Mouse (Mus musculus) liver, embryonic 11.5 days (tissue): ENCODE measurements at regions not wholly inside any gene's neighbourhood (a gene's known extent, or its start where the extent isn't known, plus 50 kb on each side); places are given as distances from the start of the nearest gene placed in this dataset.

Source experiments
- ATAC-seq: fragments of 200-750 bp; cut with Nextera tagmentation; replicated peaks from 2 replicates; pipeline ENCODE4 v1.8.0; 2017; ENCODE audit warnings: moderate number of reproducible peaks, mild to moderate bottlenecking, moderate TSS enrichment, moderate library complexity; ENCODE audit not compliant: low FRiP score
- DNase-seq: peaks from one replicate; pipeline ENCODE4 v3.0.0-alpha.2; 2017; ENCODE audit warnings: low spot score
- H3K27ac ChIP-seq: fragments of 300-500 bp; sonication (generic); 2 replicates; pipeline ENCODE4 v1.5.1; 2014; ENCODE audit warnings: mild to moderate bottlenecking, low read depth, low read length, control low read depth
- H3K27me3 ChIP-seq: fragments of 300-500 bp; sonication (generic); replicated peaks from 2 replicates; pipeline ENCODE4 v1.6.1; 2014; ENCODE audit warnings: low read length, mixed read lengths; ENCODE audit not compliant: control insufficient read depth, insufficient read depth
- H3K36me3 ChIP-seq: fragments of 300-500 bp; sonication (generic); 2 replicates; pipeline ENCODE4 v1.6.1; 2014; ENCODE audit warnings: mild to moderate bottlenecking, low read length, moderate library complexity, mixed read lengths; ENCODE audit not compliant: control insufficient read depth, insufficient read depth
- H3K4me1 ChIP-seq: fragments of 300-500 bp; sonication (generic); replicated peaks from 2 replicates; pipeline ENCODE4 v1.6.1; 2014; ENCODE audit warnings: low read length, mixed read lengths; ENCODE audit not compliant: control insufficient read depth, insufficient read depth
- H3K4me2 ChIP-seq: fragments of 300-500 bp; sonication (generic); 2 replicates; pipeline ENCODE4 v1.6.1; 2014; ENCODE audit warnings: mild to moderate bottlenecking, control low read depth, moderate library complexity
- H3K4me3 ChIP-seq: fragments of 300-500 bp; sonication (generic); 2 replicates; pipeline ENCODE4 v1.5.1; 2014; ENCODE audit warnings: low read depth, low read length, control low read depth
- H3K9ac ChIP-seq: fragments of 300-500 bp; sonication (generic); 2 replicates; pipeline ENCODE4 v1.6.1; 2014; ENCODE audit warnings: low read depth, low read length, control low read depth
- H3K9me3 ChIP-seq: fragments of 300-500 bp; sonication (generic); 2 replicates; pipeline ENCODE4 v1.6.1; 2016; ENCODE audit warnings: low read length, inconsistent platforms, mixed read lengths; ENCODE audit not compliant: control insufficient read depth
- WGBS: fragments of 180-500 bp; shearing (Covaris S2); extraction: QIAGEN DNeasy Blood & Tissue Kit; methylation state at CpG from one replicate; pipeline ENCODE4 v1.1.7; 2014; 5-methylcytosine and 5-hydroxymethylcytosine counted together

- WGBS: 70% methylated on average over 3 of the region's 3 CpGs
- no peaks in the 10 kb centered on the region for H3K4me1 ChIP-seq
- DNase-seq (no peak), ATAC-seq (no peak)
- H3K9me3 ChIP-seq: no peaks in the 10 kb centered on the region
- no peaks in the 10 kb centered on the region for H3K27me3 ChIP-seq
- H3K27ac ChIP-seq: no peak overlapping the region
- H3K9ac ChIP-seq: no peak overlapping the region
- H3K36me3 ChIP-seq: no peaks in the 10 kb centered on the region
- no peak overlapping the region for H3K4me3 ChIP-seq
- H3K4me2 ChIP-seq: no peak overlapping the region
Observed at GRCm38 (mm10) chr5:54238646-54239167, 240.4 kb downstream of the Stim2 start.

- ATAC-seq (no peak), DNase-seq (no peak)
- no peaks in the 10 kb centered on the region for H3K27me3 ChIP-seq
- H3K9me3 ChIP-seq: no peaks in the 10 kb centered on the region
- no peak overlapping the region for H3K9ac ChIP-seq
- no peaks in the 10 kb centered on the region for H3K36me3 ChIP-seq
- H3K4me1 ChIP-seq: no peaks in the 10 kb centered on the region
- no peak overlapping the region for H3K4me3 ChIP-seq
- H3K27ac ChIP-seq: no peak overlapping the region
- H3K4me2 ChIP-seq: no peak overlapping the region
- WGBS: 78% methylated on average over 3 of the region's 3 CpGs
Observed at GRCm38 (mm10) chr5:54239586-54239985, 241.3 kb downstream of the Stim2 start.

GRCm38 (mm10) chr5:54241169-54241917 lies 243.0 kb downstream of the Stim2 start:
- H3K4me1 ChIP-seq: no peaks in the 10 kb centered on the region
- H3K4me3 ChIP-seq: no peak overlapping the region
- H3K27ac ChIP-seq: no peak overlapping the region
- no peak overlapping the region for H3K9ac ChIP-seq
- WGBS: 41% methylated on average over 20 of the region's 20 CpGs
- H3K36me3 ChIP-seq: no peaks in the 10 kb centered on the region
- H3K9me3 ChIP-seq: no peaks in the 10 kb centered on the region
- DNase-seq (no peak), ATAC-seq (no peak)
- H3K27me3 ChIP-seq: no peaks in the 10 kb centered on the region
- H3K4me2 ChIP-seq: peak overlapping the region; percentile 14; the same call in 1 of the 2 replicates

GRCm38 (mm10) chr5:54242126-54242525 lies 243.8 kb downstream of the Stim2 start:
- 84% methylated on average over 4 of the region's 4 CpGs for WGBS
- no peaks in the 10 kb centered on the region for H3K27me3 ChIP-seq
- no peaks in the 10 kb centered on the region for H3K36me3 ChIP-seq
- H3K9me3 ChIP-seq: no peaks in the 10 kb centered on the region
- H3K27ac ChIP-seq: no peak overlapping the region
- DNase-seq (no peak), ATAC-seq (no peak)
- H3K4me1 ChIP-seq: no peaks in the 10 kb centered on the region
- H3K4me3 ChIP-seq: no peak overlapping the region
- no peak overlapping the region for H3K4me2 ChIP-seq
- H3K9ac ChIP-seq: no peak overlapping the region

- ATAC-seq: no peak
- 66% methylated on average over 2 of the region's 2 CpGs for WGBS
- H3K36me3 ChIP-seq: no peaks in the 10 kb centered on the region
- H3K27ac ChIP-seq: no peak overlapping the region
- no peaks in the 10 kb centered on the region for H3K9me3 ChIP-seq
- no peak overlapping the region for H3K9ac ChIP-seq
- no peak overlapping the region for H3K4me3 ChIP-seq
- DNase-seq: no peak
- no peak overlapping the region for H3K4me2 ChIP-seq
- H3K27me3 ChIP-seq: no peaks in the 10 kb centered on the region
- H3K4me1 ChIP-seq: no peaks in the 10 kb centered on the region
Observed at GRCm38 (mm10) chr5:54252038-54252437, 253.7 kb downstream of the Stim2 start.

GRCm38 (mm10) chr5:54254005-54254404 lies 255.7 kb downstream of the Stim2 start:
- DNase-seq (no peak), ATAC-seq (no peak)
- H3K4me1 ChIP-seq: no peaks in the 10 kb centered on the region
- H3K9me3 ChIP-seq: no peaks in the 10 kb centered on the region
- no peak overlapping the region for H3K9ac ChIP-seq
- no peak overlapping the region for H3K4me2 ChIP-seq
- H3K36me3 ChIP-seq: no peaks in the 10 kb centered on the region
- no peak overlapping the region for H3K4me3 ChIP-seq
- H3K27me3 ChIP-seq: no peaks in the 10 kb centered on the region
- H3K27ac ChIP-seq: no peak overlapping the region
- 60% methylated on average over 7 of the region's 7 CpGs for WGBS

- no peaks in the 10 kb centered on the region for H3K9me3 ChIP-seq
- WGBS: 15% methylated on average over 1 of the region's 1 CpGs
- no peaks in the 10 kb centered on the region for H3K4me1 ChIP-seq
- no peak overlapping the region for H3K4me2 ChIP-seq
- H3K9ac ChIP-seq: no peak overlapping the region
- no peaks in the 10 kb centered on the region for H3K27me3 ChIP-seq
- no peak for ATAC-seq
- DNase-seq: no peak
- no peak overlapping the region for H3K4me3 ChIP-seq
- H3K27ac ChIP-seq: no peak overlapping the region
- H3K36me3 ChIP-seq: no peaks in the 10 kb centered on the region
Observed at GRCm38 (mm10) chr5:54258087-54258733, 259.9 kb downstream of the Stim2 start.

- DNase-seq (no peak), ATAC-seq (no peak)
- no peak overlapping the region for H3K9ac ChIP-seq
- H3K36me3 ChIP-seq: no peaks in the 10 kb centered on the region
- no peak overlapping the region for H3K27ac ChIP-seq
- no peaks in the 10 kb centered on the region for H3K9me3 ChIP-seq
- H3K27me3 ChIP-seq: no peaks in the 10 kb centered on the region
- H3K4me2 ChIP-seq: no peak overlapping the region
- 62% methylated on average over 9 of the region's 9 CpGs for WGBS
- H3K4me1 ChIP-seq: no peaks in the 10 kb centered on the region
- no peak overlapping the region for H3K4me3 ChIP-seq
Observed at GRCm38 (mm10) chr5:54264867-54265434, 266.7 kb downstream of the Stim2 start.
